Mouse (Mus musculus) liver, embryonic 14.5 days (tissue): ENCODE data around the gene Cstl1. TPM values are rescaled to one million over a fixed set of nuclear protein-coding genes. Genes with fewer than 3 reads are reported as not detected.
"Not testable (repeated sequence)": the region's sequence is repeated elsewhere in the genome, so short reads cannot be mapped to it uniquely, and the experiment has no call there.

Experiments
- ATAC-seq: fragments of 200-750 bp; cut with Nextera tagmentation; 2 replicates; pipeline ENCODE4 v1.8.0; 2017; ENCODE audit warnings: moderate number of reproducible peaks, mild to moderate bottlenecking, moderate library complexity; ENCODE audit not compliant: insufficient read depth
- DNase-seq, 3 experiments: peaks; one replicate each; pipeline ENCODE4 v3.0.0-alpha.2; 2012 to 2013; ENCODE audit warnings: low read depth in 3 of 3, low spot score in 3 of 3
- H3K27ac ChIP-seq: fragments of 300-500 bp; sonication (generic); 2 replicates; pipeline ENCODE4 v1.5.1; 2014; ENCODE audit warnings: moderate library complexity, mild to moderate bottlenecking, control low read depth, inconsistent platforms
- H3K27me3 ChIP-seq: fragments of 300-500 bp; sonication (generic); 2 replicates; pipeline ENCODE4 v1.6.1; 2014; ENCODE audit warnings: mild to moderate bottlenecking, low read length, moderate library complexity; ENCODE audit not compliant: control insufficient read depth, insufficient read depth
- H3K36me3 ChIP-seq: fragments of 300-500 bp; sonication (generic); replicated peaks from 2 replicates; pipeline ENCODE4 v1.6.1; 2014; ENCODE audit warnings: low read depth; ENCODE audit not compliant: control insufficient read depth, insufficient read depth
- H3K4me1 ChIP-seq, 2 experiments: fragments of 200-500 bp in 1 of 2; fragments of 300-500 bp in 1 of 2; sonication (generic) in 1 of 2; replicated peaks; 2 replicates each; pipeline ENCODE4 v1.6.1; 2012 to 2014; ENCODE audit warnings: antibody characterized with exemption in 1 of 2, inconsistent platforms in 1 of 2, low read length in 1 of 2; ENCODE audit not compliant: control insufficient read depth in 2 of 2, insufficient read depth in 2 of 2
- H3K4me2 ChIP-seq: fragments of 300-500 bp; sonication (generic); 2 replicates; pipeline ENCODE4 v1.6.1; 2014; ENCODE audit warnings: low read depth, mild to moderate bottlenecking, control low read depth, moderate library complexity
- H3K4me3 ChIP-seq, 2 experiments: fragments of 200-500 bp in 1 of 2; fragments of 300-500 bp in 1 of 2; sonication (generic) in 1 of 2; 2 replicates each; pipeline ENCODE4 v1.5.1; 2012 to 2014; ENCODE audit warnings: low read depth in 2 of 2, low read length in 2 of 2, mild to moderate bottlenecking in 2 of 2, control low read depth in 1 of 2, inconsistent platforms in 1 of 2, moderate library complexity in 1 of 2; ENCODE audit not compliant: insufficient read depth in 1 of 2
- H3K9ac ChIP-seq: fragments of 300-500 bp; sonication (generic); replicated peaks from 2 replicates; pipeline ENCODE4 v1.6.1; 2014; ENCODE audit warnings: mild to moderate bottlenecking, control low read depth, moderate library complexity
- H3K9me3 ChIP-seq: fragments of 300-500 bp; sonication (generic); 2 replicates; pipeline ENCODE4 v1.6.1; 2016; ENCODE audit warnings: low read length, mixed read lengths; ENCODE audit not compliant: control insufficient read depth
- CTCF ChIP-seq: IDR thresholded peaks from 2 replicates; pipeline ENCODE4 v1.5.1; 2016; ENCODE audit warnings: antibody characterized with exemption, low read depth, control low read depth
- EP300 ChIP-seq: IDR thresholded peaks from 2 replicates; pipeline ENCODE4 v1.6.1; 2016; ENCODE audit warnings: antibody characterized with exemption, low read depth
- WGBS: fragments of 180-500 bp; shearing (Covaris S2); extraction: QIAGEN DNeasy Blood & Tissue Kit; methylation state at CpG from one replicate; pipeline ENCODE4 v1.1.7; 2014; ENCODE audit not compliant: insufficient replicate concordance; 5-methylcytosine and 5-hydroxymethylcytosine counted together
- polyA plus RNA-seq, 2 experiments: library from polyadenylated mRNA; depleted of rRNA in 1 of 2; stranded (reverse) in 1 of 2; unstranded in 1 of 2; fragments of >200 nt; fragmentation: Nextera tagmentation in 1 of 2; extraction: Ambion mirVana in 1 of 2; gene quantifications; 2 replicates each; pipeline versions ENCODE4 v1.2.1 to v1.2.3; 2012 to 2014

The Cstl1 gene
- polyA plus RNA-seq, 2 experiments = not detected

DNA sequence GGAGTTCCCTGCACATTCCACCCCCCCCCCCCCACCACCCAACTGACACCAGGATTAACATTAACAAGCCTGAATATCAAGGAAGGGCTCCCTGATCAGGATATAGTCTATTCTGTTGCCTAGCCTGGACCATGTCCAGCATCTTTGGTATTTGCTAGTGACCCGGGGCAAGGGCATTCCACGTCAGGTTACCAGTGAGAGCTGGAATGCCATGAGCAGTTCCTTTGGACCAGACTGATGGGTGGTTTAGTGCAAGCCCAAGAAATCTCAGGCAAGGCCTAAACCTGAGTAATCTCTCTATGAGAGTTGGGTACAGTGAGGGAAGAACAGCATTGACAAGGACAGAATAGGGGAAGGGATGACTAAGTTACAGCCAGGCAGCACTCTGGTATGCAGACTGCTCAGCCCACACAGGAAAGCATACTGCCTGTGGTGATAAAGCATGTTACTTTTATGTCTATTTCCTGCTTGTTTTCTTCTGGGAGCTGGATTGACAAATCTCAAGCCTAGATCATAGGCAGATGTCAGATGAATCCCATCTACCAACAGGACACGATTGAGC is 6.2 kb upstream of the Cstl1 start:
- WGBS = 44% methylated on average over 3 of the region's 3 CpGs
- H3K27me3 ChIP-seq = no peaks in the 10 kb centered on the region
- no peak overlapping the region for H3K27ac ChIP-seq
- H3K4me2 ChIP-seq = no peak overlapping the region
- H3K4me3 ChIP-seq = no peak overlapping the region
- no peak for DNase-seq
- H3K4me1 ChIP-seq = no peaks in the 10 kb centered on the region
- ATAC-seq = no peak
- H3K36me3 ChIP-seq = no peaks in the 10 kb centered on the region
- no peaks in the 10 kb centered on the region for H3K9me3 ChIP-seq
- TF ChIP-seq CTCF = no peak
- no peak for TF ChIP-seq EP300
- H3K9ac ChIP-seq = no peak overlapping the region

GRCm38 (mm10) chr2:148751893-148752813 is 2.0 kb downstream of the Cstl1 start:
- Histone ChIP-seq H3K9ac (no peak overlapping the region), H3K9me3 (no peaks in the 10 kb centered on the region), H3K27ac (no peak overlapping the region), H3K36me3 (no peaks in the 10 kb centered on the region), H3K4me2 (peak overlapping the region; percentile 60), H3K4me1 (no peaks in the 10 kb centered on the region), H3K4me3 (0 out of 4 replicates have a peak overlapping the region, but pooled peaks have one; percentile 15 to 28), H3K27me3 (no peaks in the 10 kb centered on the region)
- TF ChIP-seq CTCF = peak; percentile 72
- TF ChIP-seq EP300 = no peak
- 12% methylated on average over 15 of the region's 15 CpGs for WGBS
- ATAC-seq (peak; percentile 62; the same call in 1 of the 2 replicates), DNase-seq (peak; percentile 57 to 73 (median 64))

DNA sequence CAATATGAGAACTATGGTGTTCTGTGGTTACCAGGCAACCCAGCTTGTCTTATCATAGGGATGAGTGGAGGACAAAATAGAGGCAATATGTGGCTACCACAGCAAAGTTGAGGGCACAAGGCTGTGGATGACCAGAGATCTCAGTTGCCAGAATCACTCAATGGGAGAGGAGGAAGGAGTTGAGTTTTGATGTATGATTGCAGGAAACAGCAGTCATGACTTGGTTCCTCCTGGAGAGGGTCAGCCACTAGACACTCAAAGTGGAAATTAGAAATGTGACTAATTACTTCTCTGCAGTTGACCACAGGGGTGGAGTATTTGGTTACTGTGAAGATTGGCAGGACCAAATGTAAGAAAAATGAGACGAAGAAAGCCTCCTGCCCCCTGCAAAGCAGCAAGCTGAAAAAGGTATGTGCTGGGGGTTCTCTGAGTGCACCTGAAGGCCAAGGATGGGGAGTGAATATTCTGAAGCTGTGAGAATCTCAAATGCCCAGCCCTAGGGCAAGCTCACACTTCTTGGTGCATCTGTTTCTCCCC is 4.2 kb downstream of the Cstl1 start:
- Histone ChIP-seq H3K36me3 (no peaks in the 10 kb centered on the region), H3K4me1 (no peaks in the 10 kb centered on the region), H3K4me3 (no peak overlapping the region), H3K9me3 (no peaks in the 10 kb centered on the region), H3K4me2 (no peak overlapping the region), H3K27ac (no peak overlapping the region), H3K9ac (no peak overlapping the region), H3K27me3 (no peaks in the 10 kb centered on the region)
- 14% methylated on average over 1 of the region's 1 CpGs for WGBS
- DNase-seq = no peak
- TF ChIP-seq CTCF (no peak), EP300 (no peak)
- no peak for ATAC-seq

DNA sequence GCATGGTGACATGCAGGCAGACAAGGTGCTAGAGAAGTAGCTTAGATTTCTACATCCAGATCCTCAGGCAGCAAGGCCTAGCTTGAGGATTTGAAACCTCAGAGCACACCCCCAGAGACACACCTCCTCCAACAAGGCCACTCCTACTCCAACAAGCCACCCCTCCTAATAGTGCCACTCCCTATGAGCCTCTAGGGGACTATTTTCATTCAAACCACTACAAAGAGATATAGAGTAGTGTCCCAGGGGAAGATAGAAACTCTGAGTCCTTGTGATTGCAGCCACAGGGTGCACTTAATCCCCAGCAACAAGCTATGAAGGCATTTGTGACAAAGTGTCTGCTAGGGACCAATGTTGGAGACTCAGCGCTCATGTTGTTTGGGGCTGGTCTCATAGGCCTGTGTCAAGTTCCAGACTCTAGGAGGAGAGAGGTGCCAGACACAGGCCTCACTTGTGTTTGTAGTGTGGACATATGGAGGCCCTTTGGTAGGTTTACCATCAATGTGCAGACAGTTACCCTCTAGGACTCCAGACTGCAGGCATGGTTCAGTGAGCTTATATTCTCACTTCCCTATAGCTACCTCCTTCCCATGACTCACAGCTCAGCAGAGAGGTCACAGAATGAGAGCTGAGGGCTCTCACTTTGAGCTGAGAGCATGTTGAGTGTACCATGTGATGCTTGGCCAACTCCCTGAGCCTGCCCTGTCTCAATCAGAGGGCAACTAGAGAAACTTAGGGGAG is 13.7 kb downstream of the Cstl1 start:
- 86% methylated on average over 1 of the region's 1 CpGs for WGBS
- no peak overlapping the region for H3K4me2 ChIP-seq
- no peaks in the 10 kb centered on the region for H3K4me1 ChIP-seq
- ATAC-seq = no peak
- no peak overlapping the region for H3K9ac ChIP-seq
- H3K27ac ChIP-seq = no peak overlapping the region
- no peaks in the 10 kb centered on the region for H3K36me3 ChIP-seq
- no peak overlapping the region for H3K4me3 ChIP-seq
- no peak for DNase-seq
- no peaks in the 10 kb centered on the region for H3K27me3 ChIP-seq
- no peaks in the 10 kb centered on the region for H3K9me3 ChIP-seq
- TF ChIP-seq CTCF = no peak
- TF ChIP-seq EP300 = no peak

DNA sequence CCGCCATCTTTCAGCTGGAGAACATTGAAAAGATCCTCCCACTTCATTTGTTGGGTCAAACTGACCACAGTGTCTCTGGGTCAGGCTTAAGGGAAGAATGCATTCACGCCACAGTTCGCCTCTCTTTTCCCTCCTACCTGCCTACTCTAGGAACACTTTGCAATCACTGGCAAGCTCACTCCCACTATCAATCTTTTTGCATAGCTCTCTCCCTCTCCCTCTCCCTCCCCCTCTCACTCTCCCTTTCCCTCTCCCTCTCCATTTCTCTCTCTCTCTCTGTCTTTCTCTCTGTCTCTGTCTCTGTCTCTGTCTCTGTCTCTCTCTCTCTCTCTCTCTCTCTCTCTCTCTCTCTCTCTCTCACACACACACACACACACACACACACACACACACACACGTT is 21.2 kb downstream of the Cstl1 start, which contains the start of gene Cst11:
TSS of gene Cst11 (minus strand) at position 101 of the 400 bp plus-strand sequence.
- not testable (repeated sequence) for H3K36me3 ChIP-seq, H3K4me3 ChIP-seq, H3K27ac ChIP-seq, H3K27me3 ChIP-seq, H3K4me2 ChIP-seq, DNase-seq, ATAC-seq, H3K4me1 ChIP-seq, H3K9me3 ChIP-seq, H3K9ac ChIP-seq
- WGBS = 57% methylated on average over 4 of the region's 4 CpGs
